ENCODE assay signal across 24 mouse cellular contexts in the genomic region with DNA sequence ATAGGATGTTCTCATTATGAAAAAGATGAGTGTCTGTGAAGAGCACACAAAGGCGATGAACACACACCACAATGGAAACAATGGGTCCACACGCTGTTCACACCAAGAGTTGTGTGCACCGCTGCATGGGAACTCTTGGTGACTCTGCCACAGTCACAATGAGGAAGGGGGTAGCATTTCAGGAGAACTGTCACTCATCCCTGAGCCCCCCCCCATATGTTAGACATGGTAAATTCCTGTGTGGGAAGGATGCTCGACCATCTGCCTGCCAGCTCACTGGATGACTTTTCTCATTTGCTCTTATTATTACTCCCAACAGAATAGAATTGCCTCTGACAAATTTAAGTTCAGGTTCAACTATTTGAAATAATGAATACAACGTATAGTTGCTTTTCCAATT. TPM values are rescaled to one million over a fixed set of nuclear protein-coding genes. Genes with fewer than 3 reads are reported as not detected.
DNase-seq lines count a peak whose midpoint lies in the region; ATAC-seq and TF ChIP-seq lines count a peak whose summit lies in the region.
"Had no signal": no experiment of that assay in that cellular context is flagged by ENCODE, and none has a peak within 500 bp of the region (broad histone marks: within the 10 kb centered on the region; RNA-seq: fewer than 3 reads in every experiment).

No protein-coding gene starts in this region.

- 0 out of 2 replicates have a peak, but pooled peaks cover 3% of the 10 kb centered on the region for H3K4me1 ChIP-seq in midbrain, embryonic 11.5 days (ENCODE audit: control insufficient read depth, insufficient read depth, low read length)
- H3K4me1 ChIP-seq in midbrain, embryonic 15.5 days: peaks cover 10% of the 10 kb centered on the region

- no peak for ATAC-seq in midbrain, embryonic 11.5 days (ENCODE audit: low FRiP score)
- no peak for ATAC-seq in midbrain, embryonic 15.5 days (replicated peaks)
- ATAC-seq: forebrain, embryonic 14.5 days had no signal

- WGBS in midbrain, embryonic 11.5 days: 94% methylated on average over 5 of the region's 5 CpGs
- WGBS in midbrain, embryonic 15.5 days: 79% methylated on average over 5 of the region's 5 CpGs

- no peak overlapping the region for H3K4me3 ChIP-seq in layer of hippocampus, adult 2 months
- H3K4me3 ChIP-seq in midbrain, embryonic 11.5 days (ENCODE audit: low read depth, low read length): no peak overlapping the region
- H3K4me3 ChIP-seq in midbrain, embryonic 15.5 days: no peak overlapping the region
- H3K4me3 ChIP-seq: embryonic facial prominence, embryonic 13.5 days; embryonic facial prominence, embryonic 15.5 days; erythroblast, embryonic 14.5 days; forebrain, embryonic 10.5 days; forebrain, embryonic 12.5 days had no signal

- H3K36me3 ChIP-seq in midbrain, embryonic 11.5 days (ENCODE audit: control insufficient read depth, insufficient read depth, low read length): no peaks in the 10 kb centered on the region
- no peaks in the 10 kb centered on the region for H3K36me3 ChIP-seq in midbrain, embryonic 15.5 days (replicated peaks)

- no peaks in the 10 kb centered on the region for H3K9me3 ChIP-seq in midbrain, embryonic 11.5 days (ENCODE audit: control insufficient read depth, low read length)
- H3K9me3 ChIP-seq in midbrain, embryonic 15.5 days: no peaks in the 10 kb centered on the region
- H3K9me3 ChIP-seq: embryonic facial prominence, embryonic 13.5 days; embryonic facial prominence, embryonic 15.5 days; forebrain, embryonic 10.5 days; forebrain, embryonic 12.5 days had no signal

- H3K27ac ChIP-seq in layer of hippocampus, adult 2 months: peak overlapping the region; percentile 57; the same call in 1 of the 2 replicates
- no peak overlapping the region for H3K27ac ChIP-seq in midbrain, embryonic 11.5 days (ENCODE audit: low read depth, low read length)
- H3K27ac ChIP-seq in midbrain, embryonic 15.5 days: no peak overlapping the region
- H3K27ac ChIP-seq: embryonic facial prominence, embryonic 13.5 days; embryonic facial prominence, embryonic 15.5 days; forebrain, embryonic 10.5 days; forebrain, embryonic 12.5 days had no signal

- no peak for TF ChIP-seq CTCF in layer of hippocampus, adult 2 months (conservative IDR thresholded peaks at IDR 0.05)

- peak; percentile 36 to 44 for DNase-seq in layer of hippocampus, adult 2 months (ENCODE audit: low spot score in 2 of 2)
- DNase-seq in layer of hippocampus, adult 8-10 months (ENCODE audit: low spot score in 2 of 2): no peak
- peak; percentile 17 for DNase-seq in midbrain, embryonic 11.5 days (ENCODE audit: low spot score, missing footprints)
- peak; percentile 31 for DNase-seq in thymus, postnatal 14 days
- no peak for DNase-seq in thymus, postnatal 36 days
- no peak for DNase-seq in kidney, postnatal 14 days
- DNase-seq: adrenal gland, adult 2 months; adrenal gland, postnatal 10 days; adrenal gland, postnatal 25 days; cerebellum, adult 11 months; cerebellum, adult 18-20 months; cerebellum, adult 8-10 months; cerebellum, adult 9-11 months; cerebellum, postnatal 14 days; cerebellum, postnatal 36 days; embryo, embryonic 11 days had no signal

- H3K9ac ChIP-seq in midbrain, embryonic 11.5 days (ENCODE audit: low read length): no peak overlapping the region
- H3K9ac ChIP-seq in midbrain, embryonic 15.5 days: no peak overlapping the region
- H3K9ac ChIP-seq: embryonic facial prominence, embryonic 13.5 days; embryonic facial prominence, embryonic 15.5 days; forebrain, embryonic 12.5 days had no signal

- no peaks in the 10 kb centered on the region for H3K27me3 ChIP-seq in midbrain, embryonic 11.5 days (ENCODE audit: control insufficient read depth, insufficient read depth, low read length)
- no peaks in the 10 kb centered on the region for H3K27me3 ChIP-seq in midbrain, embryonic 15.5 days (replicated peaks)
- H3K27me3 ChIP-seq: embryonic facial prominence, embryonic 13.5 days; embryonic facial prominence, embryonic 15.5 days; forebrain, embryonic 12.5 days had no signal

- H3K4me2 ChIP-seq in midbrain, embryonic 11.5 days: no peak overlapping the region
- no peak overlapping the region for H3K4me2 ChIP-seq in midbrain, embryonic 15.5 days
- H3K4me2 ChIP-seq: embryonic facial prominence, embryonic 13.5 days; embryonic facial prominence, embryonic 15.5 days; forebrain, embryonic 12.5 days had no signal

RNA-seq across cellular contexts. Expression of gene Eif4e3, which starts 34.9 kb away (rescaled TPM):
- 10 to 100 TPM; 19.9 to 24.5 TPM for total RNA-seq in layer of hippocampus, adult 2 months (2021)
- 10 to 100 TPM; 20.1 to 27.8 (median 25.3) TPM for total RNA-seq in layer of hippocampus, adult 8-10 months (2022)
- polyA plus RNA-seq in midbrain, embryonic 11.5 days (2014; fragmentation: Nextera tagmentation; extraction: Ambion mirVana): 16.2 and 17.5 TPM in 2 replicates
- polyA plus RNA-seq in midbrain, embryonic 15.5 days (2015; fragmentation: Nextera tagmentation; extraction: Ambion mirVana): 8.6 TPM in 2 replicates
- total RNA-seq: MEL had no signal
- polyA plus RNA-seq: erythroblast, embryonic 14.5 days had no signal

RNA-seq across cellular contexts. Expression of gene Gm20696, which starts 35.0 kb away (rescaled TPM):
- 1 to 10 TPM; 6.2 to 7.3 TPM for total RNA-seq in layer of hippocampus, adult 2 months (2021)
- total RNA-seq in layer of hippocampus, adult 8-10 months (2022): 10 to 100 TPM in 1 of 4 experiments, 1 to 10 TPM in 3; 6.4 to 10.0 (median 7.2) TPM
- polyA plus RNA-seq in midbrain, embryonic 11.5 days (2014; fragmentation: Nextera tagmentation; extraction: Ambion mirVana): 2.5 and 3.4 TPM in 2 replicates
- 2.9 and 4.7 TPM in 2 replicates for polyA plus RNA-seq in midbrain, embryonic 15.5 days (2015; fragmentation: Nextera tagmentation; extraction: Ambion mirVana)
- polyA plus RNA-seq: erythroblast, embryonic 14.5 days had no signal

Comparison
In these comparisons a context has a peak if more than half of its experiments do, and no peak if none do; other contexts are left out.
1. DNase-seq: peak in layer of hippocampus, adult 2 months (2 of 2), midbrain, embryonic 11.5 days (single experiment) and thymus, postnatal 14 days (single experiment); none in layer of hippocampus, adult 8-10 months (0 of 2), thymus, postnatal 36 days (0 of 2) and kidney, postnatal 14 days (single experiment).